Mouse (Mus musculus) limb, embryonic 12.5 days (tissue): ENCODE measurements around the gene Calml3. TPM values are rescaled to one million over a fixed set of nuclear protein-coding genes. Genes with fewer than 3 reads are reported as not detected.

Source experiments
- ATAC-seq: fragments of 200-750 bp; cut with Nextera tagmentation; 2 replicates; pipeline ENCODE4 v1.8.0; 2017; ENCODE audit warnings: low read depth, moderate TSS enrichment; ENCODE audit not compliant: insufficient number of reproducible peaks, insufficient read depth, low FRiP score, low TSS enrichment
- H3K27ac ChIP-seq: fragments of 300-500 bp; sonication (generic); 2 replicates; pipeline ENCODE4 v1.5.1; 2016; ENCODE audit warnings: mild to moderate bottlenecking, moderate library complexity
- H3K27me3 ChIP-seq: fragments of 300-500 bp; sonication (generic); 2 replicates; pipeline ENCODE4 v1.6.1; 2016; ENCODE audit warnings: mild to moderate bottlenecking, moderate library complexity
- H3K36me3 ChIP-seq: fragments of 300-500 bp; sonication (generic); 2 replicates; pipeline ENCODE4 v1.6.1; 2016; ENCODE audit warnings: mild to moderate bottlenecking, moderate library complexity
- H3K4me1 ChIP-seq: fragments of 300-500 bp; sonication (generic); replicated peaks from 2 replicates; pipeline ENCODE4 v1.6.1; 2016
- H3K4me2 ChIP-seq: fragments of 300-500 bp; sonication (generic); 2 replicates; pipeline ENCODE4 v1.6.1; 2016; ENCODE audit warnings: mild to moderate bottlenecking, moderate library complexity
- H3K4me3 ChIP-seq: fragments of 300-500 bp; sonication (generic); replicated peaks from 2 replicates; pipeline ENCODE4 v1.5.1; 2016; ENCODE audit warnings: mild to moderate bottlenecking
- H3K9ac ChIP-seq: fragments of 300-500 bp; sonication (generic); replicated peaks from 2 replicates; pipeline ENCODE4 v1.6.1; 2016; ENCODE audit warnings: mild to moderate bottlenecking, moderate library complexity
- H3K9me3 ChIP-seq: fragments of 300-500 bp; sonication (generic); 2 replicates; pipeline ENCODE4 v1.6.1; 2016; ENCODE audit warnings: mild to moderate bottlenecking, moderate library complexity
- WGBS: fragments of 180-500 bp; shearing (Covaris S2); methylation state at CpG from one replicate; pipeline ENCODE4 v1.1.7; 2016; 5-methylcytosine and 5-hydroxymethylcytosine counted together
- polyA plus RNA-seq: library from polyadenylated mRNA; unstranded; fragments of >200 nt; fragmentation: Nextera tagmentation; extraction: Ambion mirVana; gene quantifications from 2 replicates; pipeline ENCODE4 v1.2.1, GENCODE M21; 2016

The Calml3 gene
- polyA plus RNA-seq, 1 experiment from 2014 or later = 0.74 TPM

DNA sequence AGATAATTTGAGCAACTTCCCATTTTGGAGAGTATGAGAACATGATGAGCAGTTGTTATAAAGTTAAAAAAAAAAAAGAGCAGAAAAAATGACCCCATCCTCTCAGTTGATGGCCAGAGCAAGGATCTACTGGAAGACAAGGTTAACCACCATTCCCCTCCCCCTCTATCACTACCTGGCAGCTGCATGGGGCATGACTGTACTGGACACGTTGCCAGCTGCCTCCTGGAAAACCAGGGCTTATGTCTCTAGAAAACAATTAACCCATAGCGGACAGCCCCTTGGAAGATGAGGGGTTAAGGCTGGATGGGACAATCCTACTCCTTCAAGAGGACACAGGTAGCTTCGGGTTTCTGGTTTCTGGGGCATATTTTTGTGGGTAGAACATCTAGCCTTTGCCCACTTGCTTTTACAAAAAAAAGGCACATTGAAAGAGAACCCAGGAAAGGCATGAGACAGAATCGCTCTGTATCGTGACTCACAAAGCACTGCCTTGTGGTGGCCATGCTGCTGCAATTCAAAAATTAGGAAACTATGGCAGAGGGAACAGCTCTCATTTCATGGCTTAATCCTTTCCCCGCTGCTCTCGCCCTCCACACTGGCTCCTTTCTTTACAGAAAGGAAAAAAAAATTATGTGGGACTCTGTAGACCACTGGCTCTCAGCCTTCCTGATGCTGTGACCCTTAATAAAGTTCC is 3.2 kb upstream of the Calml3 start:
- 69% methylated on average over 7 of the region's 7 CpGs for WGBS
- no peak; the same call in 1 of the 2 replicates for ATAC-seq
- H3K27ac ChIP-seq = peak overlapping the region; percentile 84

DNA sequence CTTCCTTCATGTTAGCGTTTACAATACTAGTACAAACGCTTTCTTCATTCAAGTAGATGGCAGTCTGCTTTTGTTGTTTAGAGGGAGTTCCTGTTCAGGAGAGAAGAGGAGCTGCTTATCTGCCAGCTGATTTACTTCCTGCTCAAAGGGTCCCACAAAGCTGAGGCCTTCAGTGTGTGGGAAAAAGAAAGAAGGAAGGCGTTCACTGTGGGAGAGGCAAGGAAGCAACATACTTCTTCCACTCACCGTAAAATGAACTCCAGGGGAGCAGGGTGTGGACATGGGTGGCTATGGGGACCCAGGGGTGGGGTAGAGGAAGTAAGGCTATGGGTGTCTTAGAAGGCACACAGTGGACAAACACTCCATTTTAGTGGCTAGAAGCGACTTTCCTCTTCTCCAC is 1.5 kb upstream of the Calml3 start:
- Histone ChIP-seq H3K27me3 (no peaks in the 10 kb centered on the region), H3K4me3 (no peak overlapping the region), H3K27ac (0 out of 2 replicates have a peak overlapping the region, but pooled peaks have one; percentile 35), H3K36me3 (no peaks in the 10 kb centered on the region), H3K4me1 (peaks cover 4% of the 10 kb centered on the region; the same call in 1 of the 2 replicates), H3K4me2 (no peak overlapping the region), H3K9me3 (0 out of 2 replicates have a peak, but pooled peaks cover 2% of the 10 kb centered on the region), H3K9ac (no peak overlapping the region)
- no peak for ATAC-seq
- WGBS = 83% methylated on average over 5 of the region's 5 CpGs

More for the DNA sequence above, 3.2 kb upstream of the Calml3 start:
- Histone ChIP-seq H3K27me3 (no peaks in the 10 kb centered on the region), H3K9ac (no peak overlapping the region), H3K9me3 (0 out of 2 replicates have a peak, but pooled peaks cover 3% of the 10 kb centered on the region), H3K36me3 (no peaks in the 10 kb centered on the region), H3K4me3 (no peak overlapping the region), H3K4me1 (0 out of 2 replicates have a peak, but pooled peaks cover 4% of the 10 kb centered on the region), H3K4me2 (no peak overlapping the region)

DNA sequence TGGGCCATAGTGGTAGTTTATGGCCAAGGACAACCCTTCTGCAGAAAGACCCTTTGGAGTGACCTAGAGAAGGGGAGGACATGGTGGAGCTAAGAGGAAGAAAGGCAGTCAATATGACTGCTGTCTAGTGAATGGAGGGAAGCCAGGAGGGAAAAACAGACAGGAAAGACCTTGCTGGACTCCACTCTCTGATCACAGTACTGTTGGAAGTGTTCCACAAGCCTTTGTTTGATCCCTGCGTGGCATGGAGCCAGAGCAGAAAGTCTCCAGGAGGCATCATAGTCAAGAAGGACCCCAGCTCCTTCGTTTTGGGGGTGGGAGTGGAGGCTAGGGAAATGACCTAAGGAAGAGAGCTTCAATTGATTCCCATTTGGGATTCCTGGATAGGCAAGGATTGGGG is 1.0 kb upstream of the Calml3 start:
- Histone ChIP-seq H3K4me2 (no peak overlapping the region), H3K4me1 (peaks cover 4% of the 10 kb centered on the region; the same call in 1 of the 2 replicates), H3K36me3 (no peaks in the 10 kb centered on the region), H3K9ac (no peak overlapping the region), H3K9me3 (no peaks in the 10 kb centered on the region), H3K27ac (no peak overlapping the region), H3K4me3 (no peak overlapping the region), H3K27me3 (no peaks in the 10 kb centered on the region)
- WGBS = 90% methylated on average over 2 of the region's 2 CpGs
- ATAC-seq = no peak

DNA sequence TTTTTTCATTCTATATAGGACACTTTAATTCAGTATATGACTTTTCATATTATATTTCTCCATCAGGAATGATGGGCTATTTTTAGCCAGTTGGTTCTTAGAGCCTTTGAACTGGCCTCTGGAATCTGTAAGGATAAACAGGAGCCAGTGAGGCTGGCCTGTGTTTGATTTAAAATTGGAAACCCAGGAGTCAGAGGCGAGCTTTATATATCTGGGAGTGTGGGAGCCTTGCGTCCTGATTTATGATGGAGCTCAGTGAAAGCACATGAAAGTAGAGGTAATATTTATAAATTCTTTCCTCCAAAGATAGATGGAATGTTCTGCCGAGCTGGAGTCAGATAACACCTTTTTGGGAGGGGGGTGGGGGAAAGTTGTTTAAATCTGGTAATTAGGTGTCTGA is 4.7 kb downstream of the Calml3 start:
- Histone ChIP-seq H3K9me3 (no peaks in the 10 kb centered on the region), H3K4me2 (no peak overlapping the region), H3K4me1 (peaks cover 6% of the 10 kb centered on the region; the same call in 1 of the 2 replicates), H3K9ac (no peak overlapping the region), H3K27me3 (no peaks in the 10 kb centered on the region), H3K27ac (no peak overlapping the region), H3K36me3 (no peaks in the 10 kb centered on the region), H3K4me3 (no peak overlapping the region)
- no peak for ATAC-seq
- WGBS = 15% methylated on average over 3 of the region's 3 CpGs

DNA sequence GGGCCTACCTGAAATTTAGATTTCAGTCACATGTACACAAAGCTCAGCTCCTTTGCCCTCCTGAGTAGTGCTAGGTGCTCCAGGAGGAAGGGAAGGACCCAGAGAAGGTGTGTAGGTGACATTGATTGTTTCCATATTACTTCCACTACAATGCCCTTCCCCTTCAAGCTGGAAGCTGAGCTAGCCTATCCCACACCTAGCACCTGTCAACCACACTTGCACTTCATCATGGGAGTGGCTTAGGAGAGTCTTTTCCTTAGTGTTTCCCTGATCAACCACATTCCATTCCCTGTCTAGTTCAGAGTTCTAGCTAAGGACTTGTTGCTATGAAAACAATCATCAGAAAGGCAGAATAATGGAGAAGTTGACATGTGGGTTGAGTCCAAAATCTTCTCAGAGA is 5.4 kb downstream of the Calml3 start:
- Histone ChIP-seq H3K36me3 (no peaks in the 10 kb centered on the region), H3K4me2 (no peak overlapping the region), H3K4me1 (peaks cover 6% of the 10 kb centered on the region; the same call in 1 of the 2 replicates), H3K4me3 (no peak overlapping the region), H3K9me3 (no peaks in the 10 kb centered on the region), H3K27me3 (no peaks in the 10 kb centered on the region), H3K27ac (no peak overlapping the region), H3K9ac (no peak overlapping the region)
- no peak for ATAC-seq

DNA sequence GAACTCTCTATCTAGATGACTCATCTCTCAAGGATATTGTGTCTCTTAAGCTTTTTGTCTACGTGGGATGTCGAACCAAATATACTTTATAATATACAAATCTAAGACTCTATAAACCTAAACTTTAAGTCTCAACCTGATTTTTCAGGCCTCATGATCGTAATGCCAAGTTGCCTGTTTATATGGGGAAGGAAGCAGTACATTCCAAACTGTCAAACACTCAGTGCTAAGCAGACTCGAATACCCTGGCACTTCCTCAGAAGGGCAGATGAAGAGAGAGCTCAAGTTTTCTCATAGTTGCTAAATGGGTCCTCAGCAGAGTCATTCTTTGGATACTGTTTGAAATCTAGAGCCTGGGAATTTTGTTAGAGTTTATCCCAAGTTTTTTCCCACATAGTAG is 7.5 kb downstream of the Calml3 start:
- 86% methylated on average over 4 of the region's 4 CpGs for WGBS
- Histone ChIP-seq H3K27me3 (no peaks in the 10 kb centered on the region), H3K4me1 (peaks cover 15% of the 10 kb centered on the region), H3K9ac (no peak overlapping the region), H3K4me2 (no peak overlapping the region), H3K4me3 (no peak overlapping the region), H3K9me3 (no peaks in the 10 kb centered on the region), H3K36me3 (no peaks in the 10 kb centered on the region), H3K27ac (no peak overlapping the region)
- no peak for ATAC-seq

DNA sequence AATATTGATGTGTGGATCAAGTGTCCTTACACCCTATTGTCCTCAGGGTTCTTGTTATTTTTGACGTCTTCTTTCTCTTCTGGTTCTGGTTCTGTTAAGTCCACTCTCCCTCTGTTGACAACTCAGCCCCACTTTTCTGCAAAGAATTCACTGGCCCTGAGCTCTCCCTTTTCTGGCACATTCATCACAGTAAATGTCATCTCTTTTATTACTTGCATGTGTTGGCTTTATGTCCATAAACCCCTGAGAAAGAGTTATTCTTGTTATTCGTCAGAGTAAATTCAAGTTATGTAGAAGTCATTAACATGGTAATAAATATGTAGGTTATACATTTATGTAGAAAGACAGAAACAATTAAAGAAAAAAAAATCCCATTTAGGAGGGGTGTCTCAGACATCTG is 14.6 kb downstream of the Calml3 start:
- H3K4me3 ChIP-seq = no peak overlapping the region
- no peak overlapping the region for H3K27ac ChIP-seq
- H3K36me3 ChIP-seq = no peaks in the 10 kb centered on the region
- no peak overlapping the region for H3K9ac ChIP-seq
- ATAC-seq = no peak
- no peak overlapping the region for H3K4me2 ChIP-seq
- H3K27me3 ChIP-seq = no peaks in the 10 kb centered on the region
- WGBS = 40% methylated on average over 2 of the region's 2 CpGs
- peaks cover 20% of the 10 kb centered on the region for H3K4me1 ChIP-seq
- no peaks in the 10 kb centered on the region for H3K9me3 ChIP-seq

DNA sequence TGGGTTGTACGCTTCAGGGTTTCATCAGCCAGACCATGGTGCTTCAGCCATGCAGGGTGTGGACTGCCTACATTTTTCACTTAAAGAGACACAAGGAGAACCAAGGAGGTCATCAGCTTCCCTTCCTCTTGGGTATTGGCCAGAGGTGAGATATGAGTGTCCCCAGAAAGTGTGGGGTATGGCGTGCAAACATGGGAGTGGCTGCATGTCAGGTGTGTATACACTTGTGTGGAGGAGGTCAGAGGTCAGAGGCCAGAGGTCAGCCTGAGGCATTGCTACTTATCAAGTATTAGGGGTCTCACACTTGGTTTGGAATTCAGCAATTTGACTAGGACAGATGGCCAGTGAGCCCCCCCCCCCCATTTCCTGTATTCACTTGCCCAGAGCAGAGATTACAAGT is 15.5 kb downstream of the Calml3 start:
- no peak for ATAC-seq
- 81% methylated on average over 2 of the region's 2 CpGs for WGBS

DNA sequence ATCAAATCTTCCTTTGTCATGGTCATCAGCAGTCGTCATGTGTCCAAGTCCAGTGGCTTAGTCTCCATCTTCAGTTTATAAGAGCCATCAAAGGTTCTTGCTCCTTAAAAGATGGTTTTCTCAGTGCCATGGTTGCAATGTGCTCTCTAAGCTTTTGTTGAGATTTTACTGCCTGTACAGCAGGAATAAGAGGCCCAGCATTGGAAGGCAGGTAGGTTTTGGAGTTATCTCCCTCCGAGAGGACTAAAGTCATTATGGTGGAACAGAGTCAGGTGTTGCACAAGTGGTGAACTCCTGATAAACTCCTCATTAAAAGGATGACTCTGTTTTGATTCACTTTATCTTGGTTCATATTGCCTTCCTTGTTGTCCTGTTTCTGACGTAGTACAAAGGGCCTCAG is 16.5 kb downstream of the Calml3 start:
- Histone ChIP-seq H3K4me3 (no peak overlapping the region), H3K36me3 (no peaks in the 10 kb centered on the region), H3K9me3 (no peaks in the 10 kb centered on the region), H3K27me3 (no peaks in the 10 kb centered on the region), H3K27ac (no peak overlapping the region), H3K9ac (no peak overlapping the region), H3K4me2 (no peak overlapping the region), H3K4me1 (peaks cover 19% of the 10 kb centered on the region)
- no peak for ATAC-seq
- WGBS = 92% methylated on average over 3 of the region's 3 CpGs

More for the DNA sequence above, 15.5 kb downstream of the Calml3 start:
- Histone ChIP-seq H3K27me3 (no peaks in the 10 kb centered on the region), H3K4me3 (no peak overlapping the region), H3K9me3 (no peaks in the 10 kb centered on the region), H3K9ac (no peak overlapping the region), H3K27ac (no peak overlapping the region), H3K36me3 (no peaks in the 10 kb centered on the region), H3K4me2 (no peak overlapping the region), H3K4me1 (peaks cover 20% of the 10 kb centered on the region)

DNA sequence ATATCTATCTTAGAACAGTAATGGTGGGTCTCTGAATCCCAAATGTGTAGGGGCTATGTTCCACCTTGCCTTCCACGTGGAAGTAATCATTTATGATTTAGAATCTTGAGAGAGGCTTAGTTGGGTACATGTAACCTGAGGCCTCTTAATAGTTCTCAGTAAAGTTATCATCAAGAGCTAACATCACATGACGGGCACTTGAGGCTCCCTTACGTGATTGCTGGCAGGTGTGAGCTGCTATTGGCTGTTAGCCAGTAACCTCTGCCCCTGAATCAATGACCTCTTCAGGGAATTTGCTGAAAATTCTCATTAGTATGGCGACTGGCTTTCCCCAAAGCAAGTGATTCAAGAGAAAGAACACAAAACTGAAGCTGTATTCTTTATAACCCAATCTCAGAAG is 17.0 kb downstream of the Calml3 start:
- WGBS = 40% methylated on average over 4 of the region's 4 CpGs
- H3K4me3 ChIP-seq = no peak overlapping the region
- no peaks in the 10 kb centered on the region for H3K9me3 ChIP-seq
- H3K27me3 ChIP-seq = no peaks in the 10 kb centered on the region
- H3K4me1 ChIP-seq = peaks cover 14% of the 10 kb centered on the region
- no peaks in the 10 kb centered on the region for H3K36me3 ChIP-seq
- no peak for ATAC-seq
- no peak overlapping the region for H3K4me2 ChIP-seq
- no peak overlapping the region for H3K27ac ChIP-seq
- H3K9ac ChIP-seq = no peak overlapping the region

DNA sequence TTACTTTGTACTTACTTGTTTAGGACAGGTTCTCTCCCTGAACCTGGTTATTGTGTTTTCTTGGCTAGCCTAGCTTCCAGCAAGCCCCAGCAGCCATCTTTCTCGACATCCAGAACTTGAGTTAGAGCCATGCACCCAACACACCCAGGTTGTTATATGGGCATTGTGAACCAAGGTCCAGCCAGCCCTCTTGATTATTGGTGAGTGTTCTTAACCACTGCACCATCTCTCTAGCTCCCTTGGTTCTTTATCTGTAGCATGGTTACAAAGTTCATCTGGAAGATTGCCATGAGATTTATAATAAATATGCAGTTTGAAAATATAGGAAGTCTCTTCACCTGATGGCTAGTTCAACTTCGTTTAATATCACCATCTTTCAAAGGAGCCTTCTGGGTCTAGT is 20.5 kb downstream of the Calml3 start:
- WGBS = 73% methylated on average over 2 of the region's 2 CpGs

DNA sequence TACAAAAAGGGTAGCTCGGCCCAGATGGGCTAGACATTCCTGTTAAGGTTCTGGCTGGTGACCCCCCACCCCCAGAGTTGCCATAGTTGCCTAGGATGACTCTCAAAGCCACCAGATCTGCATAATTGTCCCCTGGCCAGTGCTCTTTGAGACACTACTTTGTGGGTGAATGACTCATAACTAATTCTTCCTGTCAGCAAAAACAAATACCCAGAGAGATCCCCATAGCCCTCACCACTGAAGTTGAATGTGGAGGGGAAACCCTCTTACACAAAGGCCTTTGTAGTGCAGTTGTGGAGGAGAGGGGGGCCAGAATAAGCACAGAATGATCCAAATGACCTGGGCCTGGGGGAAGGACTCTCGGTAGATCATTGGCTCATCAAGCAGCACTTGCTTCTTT is 21.6 kb downstream of the Calml3 start:
- Histone ChIP-seq H3K27ac (no peak overlapping the region), H3K27me3 (no peaks in the 10 kb centered on the region), H3K9me3 (no peaks in the 10 kb centered on the region), H3K4me3 (no peak overlapping the region), H3K4me2 (no peak overlapping the region), H3K9ac (no peak overlapping the region), H3K4me1 (peaks cover 5% of the 10 kb centered on the region; the same call in 1 of the 2 replicates), H3K36me3 (no peaks in the 10 kb centered on the region)
- no peak for ATAC-seq
- WGBS = 62% methylated on average over 2 of the region's 2 CpGs

More for the DNA sequence above, 20.5 kb downstream of the Calml3 start:
- Histone ChIP-seq H3K9ac (no peak overlapping the region), H3K4me1 (peaks cover 6% of the 10 kb centered on the region; the same call in 1 of the 2 replicates), H3K4me3 (no peak overlapping the region), H3K27ac (no peak overlapping the region), H3K27me3 (no peaks in the 10 kb centered on the region), H3K4me2 (no peak overlapping the region), H3K36me3 (no peaks in the 10 kb centered on the region), H3K9me3 (no peaks in the 10 kb centered on the region)
- ATAC-seq = no peak
